In the genomic region with DNA sequence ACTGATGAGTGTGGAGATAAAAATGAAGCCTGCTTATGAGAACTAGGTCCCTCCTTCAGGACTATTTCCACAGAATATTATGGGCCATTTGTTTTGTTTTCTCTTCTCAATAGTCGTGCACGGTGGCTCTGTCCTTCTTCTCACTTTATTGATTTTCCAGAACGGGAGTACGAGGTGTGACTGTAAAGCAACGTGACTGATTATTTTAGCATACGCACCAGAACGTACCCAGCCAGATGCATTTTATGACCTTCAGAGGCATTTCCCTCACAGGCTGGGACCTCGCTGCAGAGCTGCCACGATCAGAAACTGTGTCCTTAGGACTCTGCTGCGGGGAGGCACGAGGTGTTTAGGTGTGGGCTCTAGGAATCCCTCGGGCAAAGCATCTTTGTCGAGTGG, we compare ENCODE assay signal across 9 mouse cellular contexts. TPM values are rescaled to one million over a fixed set of nuclear protein-coding genes. Genes with fewer than 3 reads are reported as not detected.
DNase-seq lines count a peak whose midpoint lies in the region; ATAC-seq and TF ChIP-seq lines count a peak whose summit lies in the region.
"Had no signal": no experiment of that assay in that cellular context is flagged by ENCODE, and none has a peak within 500 bp of the region (broad histone marks: within the 10 kb centered on the region; RNA-seq: fewer than 3 reads in every experiment).

No protein-coding gene starts in this region.

- H3K4me3 ChIP-seq in liver, embryonic 13.5 days (replicated peaks) = no peak overlapping the region
- no peak overlapping the region for H3K4me3 ChIP-seq in hindbrain, postnatal 0 days (ENCODE audit: low read length)
- no peak overlapping the region for H3K4me3 ChIP-seq in midbrain, embryonic 14.5 days (replicated peaks; ENCODE audit: low read depth, low read length)

- H3K4me1 ChIP-seq in liver, embryonic 13.5 days (replicated peaks) = peaks cover 81% of the 10 kb centered on the region
- H3K4me1 ChIP-seq in hindbrain, postnatal 0 days (ENCODE audit: insufficient read depth, low read length) = no peaks in the 10 kb centered on the region
- no peaks in the 10 kb centered on the region for H3K4me1 ChIP-seq in midbrain, embryonic 14.5 days (ENCODE audit: control insufficient read depth, insufficient read depth, low read length)

- no peaks in the 10 kb centered on the region for H3K9me3 ChIP-seq in liver, embryonic 13.5 days (replicated peaks)
- no peaks in the 10 kb centered on the region for H3K9me3 ChIP-seq in hindbrain, postnatal 0 days (ENCODE audit: low read length)
- no peaks in the 10 kb centered on the region for H3K9me3 ChIP-seq in midbrain, embryonic 14.5 days (ENCODE audit: control insufficient read depth, low read length)

- H3K9ac ChIP-seq in liver, embryonic 13.5 days = 0 out of 2 replicates have a peak overlapping the region, but pooled peaks have one; percentile 56
- H3K9ac ChIP-seq in hindbrain, postnatal 0 days (replicated peaks; ENCODE audit: low read length) = no peak overlapping the region
- no peak overlapping the region for H3K9ac ChIP-seq in midbrain, embryonic 14.5 days (replicated peaks; ENCODE audit: low read length)

- TF ChIP-seq CTCF in hindbrain, postnatal 0 days (IDR thresholded peaks at IDR 0.05; ENCODE audit: low read depth) = no peak

- ATAC-seq in liver, embryonic 13.5 days (ENCODE audit: low read depth) = no peak
- ATAC-seq in hindbrain, postnatal 0 days = peak; percentile 22; the same call in 1 of the 2 replicates
- ATAC-seq in midbrain, embryonic 14.5 days (ENCODE audit: low FRiP score, low TSS enrichment) = no peak
- ATAC-seq in frontal cortex, adult (ENCODE audit: low TSS enrichment) = no peak

- peak overlapping the region; percentile 100 for H3K27ac ChIP-seq in liver, embryonic 13.5 days
- no peak overlapping the region for H3K27ac ChIP-seq in hindbrain, postnatal 0 days
- H3K27ac ChIP-seq in midbrain, embryonic 14.5 days (replicated peaks; ENCODE audit: low read depth, low read length) = no peak overlapping the region

- 69% methylated on average over 13 of the region's 13 CpGs for WGBS in liver, embryonic 13.5 days (ENCODE audit: insufficient replicate concordance)
- WGBS in hindbrain, postnatal 0 days = 57% methylated on average over 13 of the region's 13 CpGs
- 66% methylated on average over 13 of the region's 13 CpGs for WGBS in midbrain, embryonic 14.5 days

- DNase-seq in adrenal gland, adult 2 months = peak; percentile 18
- DNase-seq in adrenal gland, postnatal 36 days = no peak
- DNase-seq in liver, embryonic 13.5 days = no peak
- DNase-seq in liver = no peak
- no peak for DNase-seq in hindbrain, postnatal 0 days (ENCODE audit: low spot score)
- peak; percentile 16 for DNase-seq in midbrain, embryonic 14.5 days
- no peak for DNase-seq in urinary bladder, adult 18-20 months (ENCODE audit: low spot score in 2 of 2)
- DNase-seq: cerebellum, adult 8-10 months had no signal

- 0 out of 2 replicates have a peak, but pooled peaks cover 3% of the 10 kb centered on the region for H3K36me3 ChIP-seq in liver, embryonic 13.5 days
- no peaks in the 10 kb centered on the region for H3K36me3 ChIP-seq in hindbrain, postnatal 0 days (ENCODE audit: insufficient read depth, low read length)
- no peaks in the 10 kb centered on the region for H3K36me3 ChIP-seq in midbrain, embryonic 14.5 days (ENCODE audit: control insufficient read depth, insufficient read depth, low read length)

- H3K4me2 ChIP-seq in liver, embryonic 13.5 days = no peak overlapping the region
- H3K4me2 ChIP-seq in hindbrain, postnatal 0 days (ENCODE audit: low read depth, low read length) = no peak overlapping the region
- no peak overlapping the region for H3K4me2 ChIP-seq in midbrain, embryonic 14.5 days (ENCODE audit: low read length)

- H3K27me3 ChIP-seq in liver, embryonic 13.5 days = 0 out of 2 replicates have a peak, but pooled peaks cover 21% of the 10 kb centered on the region
- no peaks in the 10 kb centered on the region for H3K27me3 ChIP-seq in hindbrain, postnatal 0 days (ENCODE audit: insufficient read depth, low read length)
- no peaks in the 10 kb centered on the region for H3K27me3 ChIP-seq in midbrain, embryonic 14.5 days (ENCODE audit: control insufficient read depth, insufficient read depth, low read length)

RNA-seq across cellular contexts. Expression of gene Hipk2, which starts 51.0 kb away (rescaled TPM):
- total RNA-seq in adrenal gland, adult 2 months (2021) = 100 to 1,000 TPM in 1 of 2 experiments, 10 to 100 TPM in 1; 98.6 to 163 TPM
- 85.1 and 97.1 TPM in 2 replicates for polyA plus RNA-seq in adrenal gland, adult 2 months (2012; rRNA removed)
- 100 to 1,000 TPM; 126 to 136 TPM for total RNA-seq in adrenal gland, postnatal 36 days (2021)
- polyA plus RNA-seq in liver, embryonic 13.5 days (2015; fragmentation: Nextera tagmentation; extraction: Ambion mirVana) = 20.1 and 20.4 TPM in 2 replicates
- total RNA-seq in hindbrain, postnatal 0 days (2014; rRNA removed) = 60.3 and 67.8 TPM in 2 replicates
- 24.9 and 25.3 TPM in 2 replicates for polyA plus RNA-seq in hindbrain, postnatal 0 days (2015; fragmentation: Nextera tagmentation; extraction: Ambion mirVana)
- 35.1 and 41.3 TPM in 2 replicates for polyA plus RNA-seq in midbrain, embryonic 14.5 days (2014; fragmentation: Nextera tagmentation; extraction: Ambion mirVana)

RNA-seq across cellular contexts. Expression of gene Tbxas1, which starts 51.8 kb away (rescaled TPM):
- 1 to 10 TPM; 7.5 to 8.5 TPM for total RNA-seq in adrenal gland, adult 2 months (2021)
- 3.3 and 4.0 TPM in 2 replicates for polyA plus RNA-seq in adrenal gland, adult 2 months (2012; rRNA removed)
- 1 to 10 TPM; 5.6 to 9.5 TPM for total RNA-seq in adrenal gland, postnatal 36 days (2021)
- 11.4 and 12.2 TPM in 2 replicates for polyA plus RNA-seq in liver, embryonic 13.5 days (2015; fragmentation: Nextera tagmentation; extraction: Ambion mirVana)
- total RNA-seq in hindbrain, postnatal 0 days (2014; rRNA removed) = 2.0 and 4.3 TPM in 2 replicates
- 2.1 and 2.4 TPM in 2 replicates for polyA plus RNA-seq in hindbrain, postnatal 0 days (2015; fragmentation: Nextera tagmentation; extraction: Ambion mirVana)
- polyA plus RNA-seq in midbrain, embryonic 14.5 days (2014; fragmentation: Nextera tagmentation; extraction: Ambion mirVana) = 0.69 and 1.6 TPM in 2 replicates

Comparison
In these comparisons a context has a peak if more than half of its experiments do, and no peak if none do; other contexts are left out.
1. DNase-seq: peak in adrenal gland, adult 2 months (single experiment) and midbrain, embryonic 14.5 days (single experiment); none in adrenal gland, postnatal 36 days (0 of 2), liver, embryonic 13.5 days (single experiment), liver (single experiment), hindbrain, postnatal 0 days (single experiment) and urinary bladder, adult 18-20 months (0 of 2).